Mouse (Mus musculus) forebrain, postnatal 0 days (tissue): ENCODE results near the gene Gpr68. TPM values are rescaled to one million over a fixed set of nuclear protein-coding genes. Genes with fewer than 3 reads are reported as not detected.

Source experiments
- ATAC-seq: fragments of 200-750 bp; cut with Nextera tagmentation; 2 replicates; pipeline ENCODE4 v1.8.0; 2017; ENCODE audit warnings: mild to moderate bottlenecking, moderate library complexity
- DNase-seq: peaks from one replicate; pipeline ENCODE4 v3.0.0-alpha.2; 2015
- H3K27ac ChIP-seq: fragments of 300-500 bp; sonication (generic); 2 replicates; pipeline ENCODE4 v1.5.1; 2014; ENCODE audit warnings: low read depth, mild to moderate bottlenecking, antibody characterized with exemption, low read length, moderate library complexity, mixed read lengths
- H3K27me3 ChIP-seq: fragments of 300-500 bp; sonication (generic); 2 replicates; pipeline ENCODE4 v1.6.1; 2014; ENCODE audit warnings: mild to moderate bottlenecking, low read length, mixed read lengths; ENCODE audit not compliant: insufficient read depth
- H3K36me3 ChIP-seq: fragments of 300-500 bp; sonication (generic); 2 replicates; pipeline ENCODE4 v1.6.1; 2014; ENCODE audit warnings: mild to moderate bottlenecking, moderate library complexity; ENCODE audit not compliant: insufficient read depth
- H3K4me1 ChIP-seq: fragments of 300-500 bp; sonication (generic); 2 replicates; pipeline ENCODE4 v1.6.1; 2014; ENCODE audit warnings: antibody characterized with exemption; ENCODE audit not compliant: insufficient read depth
- H3K4me2 ChIP-seq: fragments of 300-500 bp; sonication (generic); 2 replicates; pipeline ENCODE4 v1.6.1; 2014; ENCODE audit warnings: low read depth, mild to moderate bottlenecking, moderate library complexity
- H3K4me3 ChIP-seq: fragments of 300-500 bp; sonication (generic); 2 replicates; pipeline ENCODE4 v1.5.1; 2014; ENCODE audit warnings: low read depth, low read length, mixed read lengths
- H3K9ac ChIP-seq: fragments of 300-500 bp; sonication (generic); 2 replicates; pipeline ENCODE4 v1.6.1; 2014; ENCODE audit warnings: mild to moderate bottlenecking
- H3K9me3 ChIP-seq: fragments of 300-500 bp; sonication (generic); 2 replicates; pipeline ENCODE4 v1.6.1; 2016; ENCODE audit warnings: low read length
- CTCF ChIP-seq: sonication (generic); IDR thresholded peaks from 2 replicates; pipeline ENCODE4 v1.5.1; 2016; ENCODE audit warnings: antibody characterized with exemption, control low read depth, low read depth
- WGBS: fragments of 180-500 bp; shearing (Covaris S2); extraction: QIAGEN DNeasy Blood & Tissue Kit; methylation state at CpG from one replicate; pipeline ENCODE4 v1.1.7; 2014; 5-methylcytosine and 5-hydroxymethylcytosine counted together
- polyA plus RNA-seq: library from polyadenylated mRNA; unstranded; fragments of >200 nt; fragmentation: Nextera tagmentation; extraction: Ambion mirVana; gene quantifications from 2 replicates; pipeline ENCODE4 v1.2.1, GENCODE M21; 2015
- total RNA-seq: library from RNA; depleted of rRNA; stranded (reverse); fragments of >200 nt; gene quantifications from 2 replicates; pipeline ENCODE4 v1.2.3, GENCODE M21; 2014

Gpr68 gene
- total and polyA plus RNA-seq, 2 experiments from 2014 or later, result 3.7 to 7.0 TPM

GRCm38 (mm10) chr12:100886877-100887276, 21.1 kb downstream of the Gpr68 start:
- no peak for DNase-seq
- no peak for ATAC-seq
- 0 out of 2 replicates have a peak, but pooled peaks cover 3% of the 10 kb centered on the region for H3K4me1 ChIP-seq
- H3K4me2 ChIP-seq, result no peak overlapping the region
- H3K9ac ChIP-seq, result no peak overlapping the region
- H3K4me3 ChIP-seq, result no peak overlapping the region
- no peaks in the 10 kb centered on the region for H3K9me3 ChIP-seq
- no peak overlapping the region for H3K27ac ChIP-seq
- TF ChIP-seq CTCF, result no peak
- no peaks in the 10 kb centered on the region for H3K36me3 ChIP-seq
- no peaks in the 10 kb centered on the region for H3K27me3 ChIP-seq
- WGBS, result 70% methylated on average over 4 of the region's 4 CpGs

- no peak for TF ChIP-seq CTCF
Measured at GRCm38 (mm10) chr12:100885585-100885984, 22.4 kb downstream of the Gpr68 start.

GRCm38 (mm10) chr12:100883168-100883567, 24.8 kb downstream of the Gpr68 start:
- Histone ChIP-seq H3K4me1 (0 out of 2 replicates have a peak, but pooled peaks cover 3% of the 10 kb centered on the region), H3K4me3 (no peak overlapping the region), H3K9me3 (no peaks in the 10 kb centered on the region), H3K9ac (no peak overlapping the region), H3K4me2 (no peak overlapping the region), H3K27me3 (no peaks in the 10 kb centered on the region), H3K27ac (no peak overlapping the region), H3K36me3 (no peaks in the 10 kb centered on the region)
- DNase-seq (no peak), ATAC-seq (no peak)
- 87% methylated on average over 7 of the region's 7 CpGs for WGBS
- no peak for TF ChIP-seq CTCF

More at GRCm38 (mm10) chr12:100885585-100885984, 22.4 kb downstream of the Gpr68 start:
- no peak for DNase-seq
- no peak overlapping the region for H3K4me2 ChIP-seq
- ATAC-seq, result no peak
- H3K4me3 ChIP-seq, result no peak overlapping the region
- no peaks in the 10 kb centered on the region for H3K36me3 ChIP-seq
- H3K9me3 ChIP-seq, result no peaks in the 10 kb centered on the region
- 0 out of 2 replicates have a peak, but pooled peaks cover 3% of the 10 kb centered on the region for H3K4me1 ChIP-seq
- no peaks in the 10 kb centered on the region for H3K27me3 ChIP-seq
- no peak overlapping the region for H3K9ac ChIP-seq
- H3K27ac ChIP-seq, result no peak overlapping the region
- WGBS, result 90% methylated on average over 3 of the region's 3 CpGs

GRCm38 (mm10) chr12:100878556-100878955, 29.4 kb downstream of the Gpr68 start:
- no peak for ATAC-seq
- no peak overlapping the region for H3K4me3 ChIP-seq

GRCm38 (mm10) chr12:100877936-100878335, 30.1 kb downstream of the Gpr68 start:
- no peak for ATAC-seq
- Histone ChIP-seq H3K27ac (no peak overlapping the region), H3K9ac (no peak overlapping the region), H3K36me3 (no peaks in the 10 kb centered on the region), H3K4me3 (no peak overlapping the region), H3K9me3 (no peaks in the 10 kb centered on the region), H3K4me1 (no peaks in the 10 kb centered on the region), H3K27me3 (no peaks in the 10 kb centered on the region), H3K4me2 (no peak overlapping the region)
- 81% methylated on average over 6 of the region's 6 CpGs for WGBS
- DNase-seq, result no peak
- no peak for TF ChIP-seq CTCF

More at GRCm38 (mm10) chr12:100878556-100878955, 29.4 kb downstream of the Gpr68 start:
- no peaks in the 10 kb centered on the region for H3K4me1 ChIP-seq
- no peak for TF ChIP-seq CTCF
- 95% methylated on average over 16 of the region's 16 CpGs for WGBS
- no peaks in the 10 kb centered on the region for H3K36me3 ChIP-seq
- DNase-seq, result no peak
- H3K27ac ChIP-seq, result no peak overlapping the region
- no peaks in the 10 kb centered on the region for H3K27me3 ChIP-seq
- H3K9me3 ChIP-seq, result no peaks in the 10 kb centered on the region
- no peak overlapping the region for H3K4me2 ChIP-seq
- no peak overlapping the region for H3K9ac ChIP-seq

GRCm38 (mm10) chr12:100875960-100876359, 32.0 kb downstream of the Gpr68 start:
- ATAC-seq (no peak), DNase-seq (no peak)
- WGBS, result 81% methylated on average over 5 of the region's 6 CpGs
- TF ChIP-seq CTCF, result no peak
- Histone ChIP-seq H3K36me3 (no peaks in the 10 kb centered on the region), H3K4me1 (no peaks in the 10 kb centered on the region), H3K27ac (no peak overlapping the region), H3K4me2 (no peak overlapping the region), H3K9me3 (no peaks in the 10 kb centered on the region), H3K4me3 (no peak overlapping the region), H3K9ac (no peak overlapping the region), H3K27me3 (no peaks in the 10 kb centered on the region)

GRCm38 (mm10) chr12:100875553-100875952, 32.4 kb downstream of the Gpr68 start:
- H3K4me3 ChIP-seq, result no peak overlapping the region
- no peak overlapping the region for H3K4me2 ChIP-seq
- H3K4me1 ChIP-seq, result no peaks in the 10 kb centered on the region
- H3K36me3 ChIP-seq, result no peaks in the 10 kb centered on the region
- H3K9ac ChIP-seq, result no peak overlapping the region
- H3K9me3 ChIP-seq, result no peaks in the 10 kb centered on the region
- no peak overlapping the region for H3K27ac ChIP-seq
- DNase-seq, result no peak
- H3K27me3 ChIP-seq, result no peaks in the 10 kb centered on the region
- 58% methylated on average over 3 of the region's 3 CpGs for WGBS
- peak; percentile 40; the same call in 1 of the 2 replicates for ATAC-seq
- no peak for TF ChIP-seq CTCF
